Mouse (Mus musculus): ENCODE data around the gene Klhl33.
"Not testable (repeated sequence)": the region's sequence is repeated elsewhere in the genome, so short reads cannot be mapped to it uniquely, and the experiment has no call there.

Klhl33 gene

DNA sequence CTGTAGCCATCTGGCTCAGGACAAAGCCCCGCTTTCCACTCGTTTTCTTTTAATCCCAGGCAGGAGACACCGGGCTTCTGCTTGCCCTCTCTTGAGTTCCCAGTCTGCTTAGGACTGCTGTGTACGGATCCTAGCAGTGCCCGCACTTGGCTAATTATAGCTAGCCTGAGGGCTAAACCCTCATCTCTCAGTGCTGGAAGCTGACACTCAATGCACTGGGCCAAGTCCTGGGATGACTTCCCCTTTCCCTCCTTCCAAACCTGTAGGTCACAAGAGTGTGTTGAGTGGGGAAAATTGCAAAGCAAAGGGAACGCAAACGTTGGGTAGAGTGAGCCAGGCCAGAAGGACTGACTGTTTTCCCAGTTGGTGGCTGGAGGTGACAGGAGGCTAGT, at the start of gene Klhl33:
Klhl33 (minus strand) TSS at position 134 of the 392 bp plus-strand sequence.
- DNase-seq (ENCODE audit: low spot score in 2 of 2) = peak in 1 of 2 experiments; percentile 3

- DNase-seq (ENCODE audit: low spot score in 2 of 2) = not testable (repeated sequence)
These were observed 48.2 kb upstream of the Klhl33 start for GRCm38 (mm10) chr14:50945526-50945925.

- not testable (repeated sequence) for DNase-seq (ENCODE audit: low spot score in 2 of 2)
These were observed 47.8 kb upstream of the Klhl33 start for GRCm38 (mm10) chr14:50945081-50945480.

GRCm38 (mm10) chr14:50944668-50945033, 47.3 kb upstream of the Klhl33 start:
- DNase-seq (ENCODE audit: low spot score in 2 of 2) = not testable (repeated sequence)

DNA sequence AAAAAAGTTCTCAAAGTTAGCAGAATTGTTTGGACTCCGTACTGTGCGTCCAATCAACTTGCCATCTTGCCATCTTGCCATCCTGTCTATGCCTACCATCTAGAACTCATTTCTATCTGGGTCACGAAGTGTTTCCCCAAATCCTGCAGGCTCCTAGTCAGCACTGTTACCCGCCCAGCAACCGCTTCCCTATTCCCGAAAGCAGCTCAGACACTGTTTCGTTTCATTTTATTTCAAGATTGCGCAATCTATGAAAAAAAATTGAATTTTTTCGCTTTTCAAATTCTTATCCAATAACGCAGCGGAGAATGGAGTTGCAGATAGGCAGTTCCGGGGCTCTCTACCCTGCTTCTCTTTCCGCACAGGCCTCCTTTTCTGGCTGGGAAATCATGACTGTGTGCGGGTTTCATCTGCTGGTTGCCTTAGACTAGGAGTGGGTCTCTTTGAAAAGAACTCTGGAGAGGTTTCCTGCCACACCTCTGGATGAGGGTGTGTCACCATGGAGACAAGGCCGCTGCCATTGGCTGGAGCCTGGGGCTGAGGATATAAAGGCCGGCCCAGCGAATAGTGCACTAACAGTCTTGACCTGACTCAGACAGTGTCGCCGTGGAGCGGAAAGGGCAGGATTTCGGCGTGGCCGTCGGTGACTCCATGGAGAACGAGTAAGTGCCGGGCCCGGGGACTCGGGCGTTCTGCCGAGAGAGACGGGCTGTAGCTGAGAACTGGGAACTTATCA, 46.8 kb upstream of the Klhl33 start, which contains the start of gene Gm49342:
Gm49342 (plus strand) TSS at position 586 of the 736 bp plus-strand sequence.
- DNase-seq (ENCODE audit: low spot score in 2 of 2) = peak; percentile 83 to 93

GRCm38 (mm10) chr14:50938940-50939339, 41.6 kb upstream of the Klhl33 start:
- DNase-seq (ENCODE audit: low spot score in 2 of 2) = no peak

DNA sequence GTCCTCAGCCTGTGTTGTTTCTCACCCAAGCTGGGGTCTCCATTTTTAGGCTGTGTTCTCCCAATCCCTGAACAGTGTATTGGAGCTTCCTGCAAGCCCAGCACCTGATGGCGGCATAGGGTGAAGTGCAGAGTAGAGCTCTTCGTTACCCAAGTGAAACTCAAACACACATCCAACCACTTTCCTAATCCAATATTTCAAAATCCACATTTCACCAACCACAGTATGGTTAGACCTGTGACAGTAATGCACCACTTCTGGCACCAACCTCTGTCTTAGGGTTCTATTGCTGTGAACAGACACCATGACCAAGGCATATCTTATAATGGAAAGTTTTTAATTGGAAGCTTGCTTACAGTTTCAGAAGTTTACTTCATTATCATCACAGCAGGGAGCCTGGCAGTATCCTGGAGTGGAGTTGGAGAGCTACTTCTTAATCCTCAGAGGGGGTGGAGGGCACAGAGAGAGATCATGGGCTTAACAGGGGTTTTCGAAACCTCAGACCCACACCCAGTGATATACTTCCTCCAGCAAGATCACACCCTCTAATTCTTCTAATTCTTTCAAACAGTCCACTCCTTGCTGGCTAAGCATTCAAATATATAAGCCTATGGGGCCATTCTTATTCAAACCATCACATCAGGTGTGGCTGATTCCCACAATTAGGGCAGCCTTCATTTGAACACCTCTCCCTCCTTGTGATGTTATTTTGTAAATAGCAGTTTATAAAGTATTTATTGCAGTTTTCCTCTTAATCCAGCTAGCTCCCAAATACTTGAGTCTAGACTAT, 41.0 kb upstream of the Klhl33 start:
- DNase-seq (ENCODE audit: low spot score in 2 of 2) = no peak

DNA sequence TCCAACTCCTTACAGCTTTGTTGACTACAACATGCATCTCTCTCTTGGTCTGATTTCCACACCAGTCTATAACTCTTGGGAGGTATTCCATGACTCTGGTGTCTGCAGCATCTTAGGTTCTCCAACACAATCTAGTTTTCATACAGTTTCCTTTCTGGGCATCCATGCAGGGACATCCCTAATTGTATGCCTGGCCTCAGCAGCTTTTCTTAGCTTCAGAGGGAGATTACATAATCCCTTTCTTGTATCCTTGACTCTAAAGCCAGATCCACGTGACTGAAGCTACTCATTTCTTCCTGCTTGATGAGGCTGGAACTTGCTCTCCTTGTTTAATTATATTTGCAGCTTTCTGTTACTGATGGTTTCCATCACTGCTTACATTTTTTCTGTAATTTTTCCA, 39.3 kb upstream of the Klhl33 start:
- DNase-seq (ENCODE audit: low spot score in 2 of 2) = no peak

- DNase-seq (ENCODE audit: low spot score in 2 of 2) = no peak
These were observed 34.2 kb upstream of the Klhl33 start for GRCm38 (mm10) chr14:50931493-50932020.

DNA sequence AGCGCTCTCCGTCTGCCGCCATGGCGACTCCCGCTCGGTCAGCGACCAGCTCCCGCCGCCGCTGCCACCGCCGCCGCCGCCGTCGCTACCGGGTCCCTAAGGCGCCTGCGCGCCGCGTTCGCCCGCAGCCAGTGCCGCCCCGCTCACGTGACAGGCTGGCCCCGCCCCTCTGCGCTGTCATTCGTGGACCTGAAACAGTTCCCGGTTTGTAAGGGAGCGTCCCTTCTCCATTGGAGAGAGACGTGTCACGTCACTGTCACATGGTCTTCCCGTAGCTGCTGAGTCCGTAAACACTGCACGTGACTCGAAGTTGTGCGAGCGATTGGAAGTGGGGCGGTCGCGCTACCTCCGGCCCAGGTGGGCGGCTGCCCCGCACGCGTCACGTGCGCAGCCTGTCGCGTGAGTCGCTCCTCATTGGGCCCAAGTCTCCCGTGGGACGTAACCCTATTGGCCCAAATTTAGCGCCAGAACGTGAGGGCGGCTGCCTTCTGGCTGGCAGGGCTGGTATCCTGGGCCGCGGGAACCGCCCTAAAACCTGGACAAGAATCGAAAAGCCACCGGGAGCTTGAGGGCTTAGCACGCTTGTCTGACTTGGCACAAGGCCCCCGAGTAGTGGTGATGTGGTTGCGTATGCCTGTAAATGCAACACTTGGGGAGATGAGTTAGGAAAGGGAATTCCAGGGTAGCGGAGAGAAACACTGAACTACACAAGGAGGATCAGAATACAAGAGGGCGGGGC, 33.6 kb upstream of the Klhl33 start, which contains the start of the genes Pip4p1 and Pnp:
Pip4p1 (minus strand) TSS at position 103 of the 739 bp plus-strand sequence.
Pnp (plus strand) TSS at position 329 of the 739 bp plus-strand sequence.
- peak; percentile 99 for DNase-seq (ENCODE audit: low spot score in 2 of 2)

DNA sequence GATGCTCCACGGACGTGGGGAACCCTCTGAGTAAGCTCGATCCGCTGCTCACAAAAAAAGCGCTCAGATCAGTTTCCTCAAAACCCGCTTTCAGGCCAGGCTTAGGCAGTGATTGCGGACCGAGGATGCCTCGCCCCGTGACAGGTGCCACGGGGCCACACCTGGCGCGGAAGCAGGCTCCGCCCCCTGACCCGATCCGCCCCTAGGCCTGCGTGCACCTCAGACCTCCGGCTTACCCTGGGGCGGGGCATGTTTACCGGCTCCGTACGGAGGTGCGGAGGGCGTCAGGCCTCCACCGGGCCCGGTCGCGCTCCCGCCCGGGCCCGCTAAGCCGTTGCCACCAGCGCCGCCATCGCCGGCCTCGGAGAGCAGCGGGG, 33.1 kb upstream of the Klhl33 start:
- DNase-seq (ENCODE audit: low spot score in 2 of 2) = peak; percentile 34 to 52

DNA sequence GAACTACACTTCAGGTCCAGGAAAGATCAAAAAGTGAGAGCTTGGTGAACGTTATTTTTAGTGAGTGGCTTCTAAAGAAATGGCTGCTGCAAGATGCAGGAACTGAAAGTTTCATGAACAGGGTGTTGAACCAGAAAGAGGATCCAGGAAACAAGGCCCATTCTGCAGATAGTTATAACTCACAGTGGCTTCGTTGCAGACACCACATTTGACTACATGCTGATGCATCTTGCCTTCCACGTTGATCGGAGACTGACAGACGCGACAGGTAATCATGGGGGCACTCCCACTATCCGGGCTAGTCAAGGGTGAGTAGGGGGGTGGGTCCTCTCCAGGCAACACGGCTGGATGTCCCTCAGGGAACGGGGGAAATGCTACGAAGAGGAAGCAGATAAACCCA, 32.6 kb upstream of the Klhl33 start:
- no peak for DNase-seq (ENCODE audit: low spot score in 2 of 2)

- no peak for DNase-seq (ENCODE audit: low spot score in 2 of 2)
These were observed 30.1 kb upstream of the Klhl33 start for GRCm38 (mm10) chr14:50927366-50927765.

- DNase-seq (ENCODE audit: low spot score in 2 of 2) = peak in 1 of 2 experiments; percentile 31
These were observed 28.0 kb upstream of the Klhl33 start for GRCm38 (mm10) chr14:50925111-50925920.

DNA sequence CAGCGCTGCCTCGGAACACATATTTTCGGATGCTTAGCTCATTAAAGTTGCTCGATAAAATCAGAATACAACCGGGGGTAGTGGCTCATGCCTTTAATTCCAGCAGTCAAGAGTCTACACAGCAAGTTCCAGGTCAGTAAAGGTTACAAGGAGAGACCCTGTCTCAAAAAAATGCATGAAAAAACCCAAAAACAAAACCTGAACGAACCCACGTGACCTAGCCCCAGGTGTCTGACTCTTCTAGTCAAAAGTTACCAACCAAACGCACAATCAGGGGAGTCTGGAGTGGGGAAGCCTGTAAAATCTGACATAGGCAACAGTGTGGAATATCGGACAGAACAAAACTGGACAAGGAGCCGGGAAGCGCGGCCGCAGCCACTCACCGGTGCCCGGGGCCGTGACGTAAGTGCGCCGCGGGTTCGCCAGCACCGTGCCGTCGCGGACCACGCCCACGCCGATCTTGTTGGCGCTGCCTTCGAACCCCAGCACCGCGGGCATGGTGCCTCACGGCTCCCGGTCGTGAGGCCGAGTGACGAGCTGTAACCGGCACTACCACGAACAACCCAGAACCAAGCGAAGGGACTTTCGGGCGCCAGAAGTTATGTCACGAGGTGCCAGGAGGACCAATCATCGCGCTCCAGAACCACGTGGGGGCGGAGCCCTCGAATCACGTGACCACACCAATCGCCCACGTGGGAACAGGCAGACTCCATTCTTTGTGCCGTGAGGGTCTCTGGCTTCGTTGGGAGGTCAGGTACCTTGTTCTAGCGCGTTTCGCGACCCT, 27.2 kb upstream of the Klhl33 start, which contains the start of the genes Osgep and Apex1:
Osgep (minus strand) TSS at position 613 of the 784 bp plus-strand sequence.
Apex1 (plus strand) TSS at position 688 of the 784 bp plus-strand sequence.
- peak; percentile 97 to 99 for DNase-seq (ENCODE audit: low spot score in 2 of 2)

GRCm38 (mm10) chr14:50923437-50923836, 26.1 kb upstream of the Klhl33 start:
- DNase-seq (ENCODE audit: low spot score in 2 of 2) = not testable (repeated sequence)

DNA sequence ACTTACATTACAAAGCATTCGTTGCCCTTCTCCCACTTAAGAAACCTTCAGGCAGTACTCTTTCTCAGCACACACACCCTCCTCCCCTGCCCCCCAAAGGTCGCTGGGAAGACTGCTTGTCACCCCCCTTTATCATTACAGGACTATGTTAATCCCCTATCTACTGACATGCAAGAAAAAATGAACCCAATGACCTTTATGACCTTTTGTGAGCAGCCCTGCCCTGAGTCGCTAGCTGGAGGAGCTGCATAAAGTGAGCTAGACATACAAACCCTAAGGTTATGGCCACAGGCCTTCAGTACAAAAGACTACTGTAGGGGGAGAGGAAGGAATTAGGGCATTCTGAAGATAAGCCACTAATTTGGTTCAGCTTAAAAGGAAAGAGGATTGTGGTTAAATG, 14.0 kb upstream of the Klhl33 start:
- DNase-seq (ENCODE audit: low spot score in 2 of 2) = no peak

DNA sequence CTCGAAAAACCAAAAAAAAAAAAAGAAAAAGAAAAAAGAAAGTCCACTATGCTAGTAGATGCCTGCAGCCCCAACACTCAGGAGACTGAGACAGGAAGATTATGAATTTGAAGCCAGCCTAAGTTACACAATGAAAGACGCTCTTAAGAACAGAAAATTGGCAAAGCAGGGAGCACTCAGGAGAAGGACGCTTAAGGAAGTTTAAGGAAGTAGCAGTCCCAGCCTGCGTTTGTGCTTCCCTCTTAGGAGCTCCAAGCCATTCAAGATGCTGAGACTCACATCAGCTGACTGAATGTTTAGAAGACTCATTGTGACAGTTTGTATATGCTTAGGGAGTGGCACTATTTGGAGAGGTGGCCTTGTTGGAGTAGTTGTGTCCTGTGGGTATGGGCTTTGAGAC, 10.8 kb upstream of the Klhl33 start:
- no peak for DNase-seq (ENCODE audit: low spot score in 2 of 2)

DNA sequence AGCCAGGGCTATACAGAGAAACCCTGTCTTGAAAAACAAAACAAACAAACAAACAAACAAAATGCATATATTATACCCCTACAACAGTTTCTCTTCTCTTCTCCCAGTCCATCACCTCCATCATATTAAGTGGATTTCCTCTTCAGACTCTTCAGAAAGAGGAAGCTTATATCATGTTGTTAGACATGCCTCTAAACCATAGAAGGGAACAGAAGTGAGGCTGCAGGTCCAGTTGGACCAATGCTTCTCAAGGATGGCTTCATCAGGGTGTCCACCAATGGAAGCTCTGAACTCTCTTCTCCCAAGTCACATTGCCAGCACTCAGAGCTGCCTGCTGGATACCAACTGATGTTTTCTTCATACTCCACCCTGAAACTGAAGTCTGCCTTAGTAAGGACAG, 8.0 kb upstream of the Klhl33 start:
- not testable (repeated sequence) for DNase-seq (ENCODE audit: low spot score in 2 of 2)

- DNase-seq (ENCODE audit: low spot score in 2 of 2) = no peak
These were observed 7.5 kb upstream of the Klhl33 start for GRCm38 (mm10) chr14:50904828-50905129.
